Mouse (Mus musculus): ENCODE measurements around the gene Man2a2. TPM values are rescaled to one million over a fixed set of nuclear protein-coding genes. Genes with fewer than 3 reads are reported as not detected.

Man2a2 gene
- total RNA-seq, 1 experiment = 14.6 TPM

DNA sequence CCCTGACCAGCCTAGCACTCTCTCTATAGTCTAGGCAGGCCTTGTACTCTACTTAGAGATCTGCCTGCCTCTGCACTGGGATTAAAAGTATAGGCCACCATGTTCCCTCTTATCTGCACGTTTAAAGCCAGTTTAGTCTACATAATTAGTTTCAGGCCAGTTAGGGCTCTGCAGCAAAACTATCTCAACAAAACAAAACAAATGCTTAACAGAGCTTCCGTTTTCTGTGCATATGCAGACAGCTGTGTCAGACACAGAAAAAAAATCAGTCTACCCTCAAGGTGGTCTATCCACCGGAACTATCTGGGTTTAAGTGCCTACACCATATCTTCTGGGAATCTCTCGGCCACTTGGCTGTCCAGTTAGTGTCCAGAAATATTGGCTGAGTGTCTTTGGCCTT is 2.2 kb upstream of the Man2a2 start:
- peaks cover 0 to 7% of the 10 kb centered on the region in 2 experiments; a peak in 1 of 4 replicates for H3K4me1 ChIP-seq (ENCODE audit: control insufficient read depth in 2 of 2, insufficient read depth in 2 of 2, low read length in 2 of 2, poor library complexity in 1 of 2)

DNA sequence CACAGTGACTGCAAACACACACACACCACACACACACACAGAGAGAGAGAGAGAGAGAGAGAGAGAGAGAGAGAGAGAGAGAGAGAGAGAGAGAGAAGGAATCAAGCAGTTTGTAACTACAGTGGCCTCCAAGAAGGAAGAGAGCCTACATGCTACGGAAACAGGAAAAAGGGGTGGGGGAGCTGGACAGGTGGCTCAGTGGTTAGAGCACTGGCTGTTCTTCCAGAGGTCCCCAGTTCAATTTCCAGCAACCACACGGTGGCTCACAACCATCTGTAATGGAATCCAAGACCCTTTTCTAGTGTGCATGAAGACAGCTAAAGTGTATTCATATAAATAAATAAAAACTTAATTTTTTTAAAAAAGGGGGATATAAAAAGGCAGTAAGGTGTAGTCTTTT is 1.5 kb upstream of the Man2a2 start:
- DNase-seq (ENCODE audit: low read depth, low spot score) = no peak

More for the DNA sequence above, 2.2 kb upstream of the Man2a2 start:
- no peak for DNase-seq (ENCODE audit: low read depth, low spot score)
- TF ChIP-seq CHD2 (IDR thresholded peaks at IDR 0.05; ENCODE audit: low read depth, low read length) (no peak), HCFC1 (IDR thresholded peaks at IDR 0.05; ENCODE audit: borderline replicate concordance, insufficient read depth, low read length) (no peak), ZC3H11A (IDR thresholded peaks at IDR 0.05; ENCODE audit: borderline replicate concordance, low read depth, low read length) (no peak), ZNF384 (IDR thresholded peaks at IDR 0.05; ENCODE audit: low read depth, low read length) (no peak), MAFK (IDR thresholded peaks at IDR 0.05; ENCODE audit: insufficient read depth, low read depth, low read length) (no peak)
- H3K9me3 ChIP-seq (ENCODE audit: control insufficient read depth, insufficient read depth, low read depth, low read length) = no peaks in the 10 kb centered on the region
- no peaks in the 10 kb centered on the region for H3K36me3 ChIP-seq (ENCODE audit: control insufficient read depth, insufficient read depth, low read length, poor library complexity, severe bottlenecking)
- no peak overlapping the region for H3K27ac ChIP-seq (ENCODE audit: insufficient read depth, low read depth, low read length, poor library complexity, severe bottlenecking)
- in situ Hi-C loops (cut with MboI; ENCODE audit: low sequenced_read_pairs in 2 of 2, unreplicated experiment in 2 of 2) = no loop called here
- no peak overlapping the region for H3K4me3 ChIP-seq (ENCODE audit: insufficient read depth in 1 of 2, low read depth in 1 of 2, low read length in 2 of 2, poor library complexity in 1 of 2, severe bottlenecking in 1 of 2)
- no peak overlapping the region for H3K9ac ChIP-seq (ENCODE audit: insufficient read depth, low read depth, low read length, poor library complexity, severe bottlenecking)

DNA sequence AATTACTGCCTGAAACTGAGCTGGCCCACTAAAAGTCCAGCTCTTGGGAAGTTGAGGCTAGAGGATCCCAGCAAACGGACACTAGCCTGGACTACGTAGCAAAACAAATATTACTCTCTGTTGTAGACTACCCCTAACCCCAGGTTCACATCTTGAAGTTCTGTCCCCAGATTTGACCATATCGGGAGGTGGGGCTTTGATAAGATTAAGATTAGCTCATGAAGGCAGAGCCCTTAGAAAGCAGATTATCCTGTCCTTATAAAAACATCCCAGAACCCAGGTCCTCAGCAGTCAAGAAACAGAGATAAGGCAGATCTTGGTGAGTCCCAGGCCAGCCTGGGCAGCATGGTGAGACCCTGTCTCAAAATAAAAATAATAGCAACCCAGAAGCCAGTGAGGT is 991 bp upstream of the Man2a2 start:
- DNase-seq (ENCODE audit: low read depth, low spot score) = no peak
- no peaks in the 10 kb centered on the region for H3K9me3 ChIP-seq (ENCODE audit: control insufficient read depth, insufficient read depth, low read depth, low read length)
- H3K36me3 ChIP-seq (ENCODE audit: control insufficient read depth, insufficient read depth, low read length, poor library complexity, severe bottlenecking) = peaks cover 4% of the 10 kb centered on the region; the same call in 1 of the 2 replicates
- TF ChIP-seq ZC3H11A (IDR thresholded peaks at IDR 0.05; ENCODE audit: borderline replicate concordance, low read depth, low read length) (no peak), ZNF384 (IDR thresholded peaks at IDR 0.05; ENCODE audit: low read depth, low read length) (no peak), CHD2 (IDR thresholded peaks at IDR 0.05; ENCODE audit: low read depth, low read length) (no peak), MAFK (IDR thresholded peaks at IDR 0.05; ENCODE audit: insufficient read depth, low read depth, low read length) (no peak), HCFC1 (IDR thresholded peaks at IDR 0.05; ENCODE audit: borderline replicate concordance, insufficient read depth, low read length) (no peak)
- peaks cover 0 to 7% of the 10 kb centered on the region in 2 experiments; a peak in 1 of 4 replicates for H3K4me1 ChIP-seq (ENCODE audit: control insufficient read depth in 2 of 2, insufficient read depth in 2 of 2, low read length in 2 of 2, poor library complexity in 1 of 2)
- no peak overlapping the region for H3K27ac ChIP-seq (ENCODE audit: insufficient read depth, low read depth, low read length, poor library complexity, severe bottlenecking)
- in situ Hi-C loops (cut with MboI; ENCODE audit: low sequenced_read_pairs in 2 of 2, unreplicated experiment in 2 of 2) = no loop called here
- no peak overlapping the region for H3K4me3 ChIP-seq (ENCODE audit: insufficient read depth in 1 of 2, low read depth in 1 of 2, low read length in 2 of 2, poor library complexity in 1 of 2, severe bottlenecking in 1 of 2)
- H3K9ac ChIP-seq (ENCODE audit: insufficient read depth, low read depth, low read length, poor library complexity, severe bottlenecking) = no peak overlapping the region

More for the DNA sequence above, 1.5 kb upstream of the Man2a2 start:
- no peaks in the 10 kb centered on the region for H3K9me3 ChIP-seq (ENCODE audit: control insufficient read depth, insufficient read depth, low read depth, low read length)
- H3K9ac ChIP-seq (ENCODE audit: insufficient read depth, low read depth, low read length, poor library complexity, severe bottlenecking) = no peak overlapping the region
- in situ Hi-C loops (cut with MboI; ENCODE audit: low sequenced_read_pairs in 2 of 2, unreplicated experiment in 2 of 2) = no loop called here
- no peak overlapping the region for H3K4me3 ChIP-seq (ENCODE audit: insufficient read depth in 1 of 2, low read depth in 1 of 2, low read length in 2 of 2, poor library complexity in 1 of 2, severe bottlenecking in 1 of 2)
- no peak overlapping the region for H3K27ac ChIP-seq (ENCODE audit: insufficient read depth, low read depth, low read length, poor library complexity, severe bottlenecking)
- TF ChIP-seq ZC3H11A (IDR thresholded peaks at IDR 0.05; ENCODE audit: borderline replicate concordance, low read depth, low read length) = no peak
- no peak for TF ChIP-seq HCFC1 (IDR thresholded peaks at IDR 0.05; ENCODE audit: borderline replicate concordance, insufficient read depth, low read length)
- no peak for TF ChIP-seq MAFK (IDR thresholded peaks at IDR 0.05; ENCODE audit: insufficient read depth, low read depth, low read length)
- no peak for TF ChIP-seq ZNF384 (IDR thresholded peaks at IDR 0.05; ENCODE audit: low read depth, low read length)
- TF ChIP-seq CHD2 (IDR thresholded peaks at IDR 0.05; ENCODE audit: low read depth, low read length) = no peak
- peaks cover 0 to 7% of the 10 kb centered on the region in 2 experiments; a peak in 1 of 4 replicates for H3K4me1 ChIP-seq (ENCODE audit: control insufficient read depth in 2 of 2, insufficient read depth in 2 of 2, low read length in 2 of 2, poor library complexity in 1 of 2)
- no peaks in the 10 kb centered on the region; the same call in 1 of the 2 replicates for H3K36me3 ChIP-seq (ENCODE audit: control insufficient read depth, insufficient read depth, low read length, poor library complexity, severe bottlenecking)

DNA sequence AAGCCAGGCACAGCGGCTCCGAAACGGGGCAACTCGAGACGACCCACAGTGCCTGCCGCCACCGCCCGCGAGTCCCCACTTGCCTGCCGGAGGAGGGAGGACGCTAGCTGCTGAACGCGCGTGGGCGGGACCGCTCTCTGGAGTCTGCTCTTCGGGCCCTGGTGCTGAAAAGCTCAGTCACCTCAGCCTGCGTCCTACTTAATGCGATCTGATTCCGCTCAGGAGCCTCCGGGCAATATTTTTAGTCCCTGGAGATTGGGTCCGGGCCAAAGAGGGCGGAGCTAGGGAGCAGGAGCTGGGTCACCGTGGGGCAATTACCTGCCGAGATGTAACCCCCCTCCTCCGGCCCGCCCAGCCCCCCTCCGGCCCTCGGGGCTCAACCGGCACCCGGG is 530 bp downstream of the Man2a2 start:
- TF ChIP-seq ZC3H11A (IDR thresholded peaks at IDR 0.05; ENCODE audit: borderline replicate concordance, low read depth, low read length) = no peak
- TF ChIP-seq CHD2 (IDR thresholded peaks at IDR 0.05; ENCODE audit: low read depth, low read length) = no peak
- peak; percentile 87 for DNase-seq (ENCODE audit: low read depth, low spot score)
- H3K9me3 ChIP-seq (ENCODE audit: control insufficient read depth, insufficient read depth, low read depth, low read length) = no peaks in the 10 kb centered on the region
- peaks cover 0 to 7% of the 10 kb centered on the region in 2 experiments; a peak in 1 of 4 replicates for H3K4me1 ChIP-seq (ENCODE audit: control insufficient read depth in 2 of 2, insufficient read depth in 2 of 2, low read length in 2 of 2, poor library complexity in 1 of 2)
- peak overlapping the region; percentile 75 for H3K9ac ChIP-seq (ENCODE audit: insufficient read depth, low read depth, low read length, poor library complexity, severe bottlenecking)
- H3K36me3 ChIP-seq (ENCODE audit: control insufficient read depth, insufficient read depth, low read length, poor library complexity, severe bottlenecking) = peaks cover 8% of the 10 kb centered on the region; the same call in 1 of the 2 replicates
- H3K27ac ChIP-seq (ENCODE audit: insufficient read depth, low read depth, low read length, poor library complexity, severe bottlenecking) = no peak overlapping the region
- in situ Hi-C loops (cut with MboI; ENCODE audit: low sequenced_read_pairs in 2 of 2, unreplicated experiment in 2 of 2) = no loop called here
- peak overlapping the region; percentile 85 to 90 for H3K4me3 ChIP-seq (ENCODE audit: insufficient read depth in 1 of 2, low read depth in 1 of 2, low read length in 2 of 2, poor library complexity in 1 of 2, severe bottlenecking in 1 of 2)

DNA sequence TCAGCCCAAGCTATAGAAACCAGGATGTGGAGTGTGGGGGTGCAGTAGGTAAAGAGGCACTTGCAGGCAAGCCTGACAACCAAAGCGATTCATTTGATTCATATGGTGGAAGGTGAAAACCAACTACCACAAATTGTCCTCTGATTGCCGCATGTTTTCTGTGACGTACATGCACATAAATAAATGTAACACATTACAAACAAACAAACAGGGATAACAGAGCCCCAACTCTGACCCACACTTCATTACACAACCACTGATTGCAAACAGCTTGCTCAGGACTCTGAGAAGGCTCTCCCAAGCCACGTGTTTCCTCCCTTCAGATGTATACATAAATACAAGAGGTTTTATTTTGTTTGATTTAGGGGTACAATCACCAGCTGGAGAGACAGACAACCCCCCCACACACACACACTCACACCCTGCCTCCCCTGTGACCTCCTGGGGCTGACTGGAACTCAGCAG is 1.2 kb downstream of the Man2a2 start:
- in situ Hi-C loops (cut with MboI; ENCODE audit: low sequenced_read_pairs in 2 of 2, unreplicated experiment in 2 of 2) = no loop called here
- TF ChIP-seq MAFK (IDR thresholded peaks at IDR 0.05; ENCODE audit: insufficient read depth, low read depth, low read length) (no peak), ZNF384 (IDR thresholded peaks at IDR 0.05; ENCODE audit: low read depth, low read length) (no peak), ZC3H11A (IDR thresholded peaks at IDR 0.05; ENCODE audit: borderline replicate concordance, low read depth, low read length) (no peak), HCFC1 (IDR thresholded peaks at IDR 0.05; ENCODE audit: borderline replicate concordance, insufficient read depth, low read length) (no peak), CHD2 (IDR thresholded peaks at IDR 0.05; ENCODE audit: low read depth, low read length) (no peak)

More for the DNA sequence above, 1.2 kb downstream of the Man2a2 start:
- H3K27ac ChIP-seq (ENCODE audit: insufficient read depth, low read depth, low read length, poor library complexity, severe bottlenecking) = no peak overlapping the region
- H3K4me3 ChIP-seq (ENCODE audit: insufficient read depth in 1 of 2, low read depth in 1 of 2, low read length in 2 of 2, poor library complexity in 1 of 2, severe bottlenecking in 1 of 2) = peak overlapping the region; percentile 85 to 90
- no peak overlapping the region for H3K9ac ChIP-seq (ENCODE audit: insufficient read depth, low read depth, low read length, poor library complexity, severe bottlenecking)
- DNase-seq (ENCODE audit: low read depth, low spot score) = no peak
- H3K9me3 ChIP-seq (ENCODE audit: control insufficient read depth, insufficient read depth, low read depth, low read length) = no peaks in the 10 kb centered on the region
- H3K36me3 ChIP-seq (ENCODE audit: control insufficient read depth, insufficient read depth, low read length, poor library complexity, severe bottlenecking) = peaks cover 8% of the 10 kb centered on the region; the same call in 1 of the 2 replicates
- H3K4me1 ChIP-seq (ENCODE audit: control insufficient read depth in 2 of 2, insufficient read depth in 2 of 2, low read length in 2 of 2, poor library complexity in 1 of 2) = peaks cover 0 to 7% of the 10 kb centered on the region in 2 experiments; a peak in 1 of 4 replicates

Data from ES-E14 (cell line).